Mouse (Mus musculus) megakaryocyte progenitor cell, adult 5-6 weeks (primary cell): ENCODE measurements around the gene Dnajc14. TPM values are rescaled to one million over a fixed set of nuclear protein-coding genes. Genes with fewer than 3 reads are reported as not detected.
"Not testable (repeated sequence)": the region's sequence is repeated elsewhere in the genome, so short reads cannot be mapped to it uniquely, and the experiment has no call there.

Experiments used
- ATAC-seq: replicated peaks from 2 replicates; pipeline ENCODE4 v1.8.0; 2016; ENCODE audit warnings: mild to moderate bottlenecking, moderate TSS enrichment, inconsistent platforms; ENCODE audit not compliant: poor library complexity
- total RNA-seq, 2 experiments: library from RNA; stranded (forward) in 1 of 2; stranded (reverse) in 1 of 2; fragments of 157-497, 149-512 nt in 1 of 2; fragments of 200-1000 nt in 1 of 2; gene quantifications; 2 replicates each; pipeline versions ENCODE4 v1.2.3 to v1.2.4; 2015 to 2017

The Dnajc14 gene
- total RNA-seq, 2 experiments from 2014 or later: 19.2 to 33.4 TPM

DNA sequence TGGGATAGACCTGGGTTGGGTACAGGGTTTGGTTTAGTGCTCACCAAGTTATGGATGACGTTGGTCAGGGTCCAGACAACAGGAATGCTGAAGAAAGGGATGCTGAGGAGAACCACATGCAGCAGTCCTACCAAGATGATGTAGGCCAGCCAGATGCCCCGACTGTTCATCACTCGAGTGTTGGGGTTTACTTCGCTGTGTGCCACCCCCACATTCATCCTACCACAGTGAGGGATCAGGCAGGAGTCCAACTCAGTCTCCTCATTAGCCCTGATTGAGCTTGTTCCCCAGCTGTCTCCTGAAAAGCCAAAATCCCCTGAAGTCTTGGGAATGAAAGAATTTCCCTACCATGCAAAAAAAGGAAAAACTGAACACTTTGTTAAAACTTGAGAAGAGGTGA lies 16.4 kb downstream of the Dnajc14 start:
- ATAC-seq: no peak

- peak; percentile 93 for ATAC-seq
Observed at GRCm38 (mm10) chr10:128821358-128822056, 17.6 kb downstream of the Dnajc14 start, which contains the start of gene Ormdl2. TSS of gene Ormdl2 (minus strand) at chr10:128821645.

GRCm38 (mm10) chr10:128822135-128822534 lies 18.3 kb downstream of the Dnajc14 start:
- ATAC-seq: peak; percentile 11; the same call in 1 of the 2 replicates

DNA sequence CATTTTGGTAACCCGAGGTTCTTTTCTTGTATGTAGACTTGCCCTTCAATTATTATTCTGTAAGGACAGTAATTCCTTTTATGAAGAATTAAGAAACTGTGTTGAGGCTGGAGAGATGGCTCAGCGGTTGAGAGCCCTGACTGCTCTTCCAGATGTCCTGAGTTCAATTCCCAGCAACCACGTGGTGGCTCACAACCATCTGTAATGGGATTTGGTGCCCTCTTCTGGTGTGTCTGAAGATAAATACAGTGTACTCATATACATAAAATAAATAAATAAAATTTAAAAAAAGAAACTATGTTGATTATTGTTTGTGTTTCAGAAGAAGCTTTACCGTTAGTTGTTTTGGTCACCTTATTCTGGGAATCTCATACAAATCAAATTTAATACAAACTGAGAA lies 19.2 kb downstream of the Dnajc14 start:
- ATAC-seq: not testable (repeated sequence)

DNA sequence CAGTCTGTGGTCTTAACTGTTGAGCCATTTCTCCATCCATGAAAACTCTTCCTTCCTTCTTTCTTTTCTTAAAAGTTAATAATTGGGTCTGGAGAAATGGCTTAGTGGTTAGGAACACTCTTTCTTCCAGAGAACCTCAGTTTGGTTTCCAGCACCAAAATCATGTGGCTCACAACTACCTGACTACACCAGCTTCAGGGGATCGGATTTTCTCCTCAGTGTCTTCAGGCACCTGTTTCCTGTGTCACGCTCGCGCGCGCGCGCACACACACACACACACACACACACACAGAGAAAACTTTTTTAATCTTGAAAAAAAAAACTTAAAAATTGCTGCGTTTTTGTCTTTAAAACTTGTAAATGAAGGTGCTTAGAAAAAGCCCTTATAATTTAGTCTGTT lies 20.0 kb downstream of the Dnajc14 start:
- ATAC-seq: no peak

DNA sequence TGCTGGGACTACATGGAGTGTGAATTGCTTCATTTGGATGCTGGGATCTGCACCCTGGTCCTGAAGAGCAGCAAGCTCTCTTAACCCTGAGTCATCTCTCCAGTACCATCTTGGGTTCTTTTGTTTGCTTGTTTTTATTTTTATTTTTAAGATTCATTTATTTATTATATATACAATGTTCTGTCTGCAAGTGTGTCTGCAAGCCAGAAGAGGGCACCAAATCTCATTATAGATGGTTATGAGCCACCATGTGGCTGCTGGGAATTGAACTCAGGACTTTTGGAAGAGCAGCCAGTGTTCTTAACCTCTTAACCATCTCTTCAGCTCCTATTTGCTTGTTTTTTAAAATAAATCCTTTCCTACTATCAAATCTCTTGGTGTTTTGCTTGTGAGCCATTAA lies 33.5 kb downstream of the Dnajc14 start:
- ATAC-seq: no peak

DNA sequence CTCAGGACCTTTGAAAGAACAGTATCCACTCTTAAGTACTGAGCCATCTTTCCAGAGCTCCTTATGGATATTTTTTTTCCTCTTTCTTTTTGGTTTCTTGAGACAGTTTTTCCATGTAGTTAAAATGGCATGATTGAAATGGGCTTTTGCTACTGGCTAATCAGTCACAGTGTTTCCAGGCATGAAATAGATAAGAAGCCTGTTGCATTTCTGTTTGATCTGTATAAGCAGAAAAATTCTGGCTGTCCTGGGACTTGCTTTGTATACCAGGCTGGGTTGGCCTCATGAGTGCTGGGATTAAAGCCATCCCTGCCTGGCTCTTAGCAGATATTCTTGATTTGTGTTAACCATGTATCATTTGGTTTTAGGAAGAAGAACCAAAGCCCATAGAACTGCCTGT lies 35.6 kb downstream of the Dnajc14 start:
- ATAC-seq: peak; percentile 61

- peak; percentile 53 for ATAC-seq
Observed at GRCm38 (mm10) chr10:128840612-128841011, 36.8 kb downstream of the Dnajc14 start.

- no peak for ATAC-seq
Observed at GRCm38 (mm10) chr10:128843260-128843659, 39.4 kb downstream of the Dnajc14 start.

DNA sequence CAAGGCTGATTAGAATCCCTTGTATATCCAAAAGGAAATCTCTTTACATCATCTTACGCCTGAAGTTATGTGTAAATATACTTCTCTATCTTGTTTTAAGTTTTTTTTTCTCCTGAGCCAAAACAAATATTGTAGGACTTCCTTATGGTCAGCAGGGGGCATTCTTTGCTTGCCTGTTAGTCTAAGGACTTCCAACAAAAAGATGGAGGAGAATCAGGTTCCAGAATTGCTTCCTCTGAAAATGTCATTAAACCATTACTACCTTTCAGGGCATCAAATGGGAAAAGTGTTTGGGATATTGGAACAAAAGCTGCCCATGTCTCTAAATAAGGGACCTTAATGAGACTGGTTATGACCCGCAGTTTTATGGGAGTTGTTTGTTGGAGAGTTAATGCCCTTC lies 41.7 kb downstream of the Dnajc14 start:
- 0 out of 2 replicates have a peak, but pooled peaks have one; percentile 27 for ATAC-seq

- ATAC-seq: peak; percentile 67
Observed at GRCm38 (mm10) chr10:128846664-128847063, 42.8 kb downstream of the Dnajc14 start.

- no peak for ATAC-seq
Observed at GRCm38 (mm10) chr10:128848426-128848825, 44.6 kb downstream of the Dnajc14 start.

DNA sequence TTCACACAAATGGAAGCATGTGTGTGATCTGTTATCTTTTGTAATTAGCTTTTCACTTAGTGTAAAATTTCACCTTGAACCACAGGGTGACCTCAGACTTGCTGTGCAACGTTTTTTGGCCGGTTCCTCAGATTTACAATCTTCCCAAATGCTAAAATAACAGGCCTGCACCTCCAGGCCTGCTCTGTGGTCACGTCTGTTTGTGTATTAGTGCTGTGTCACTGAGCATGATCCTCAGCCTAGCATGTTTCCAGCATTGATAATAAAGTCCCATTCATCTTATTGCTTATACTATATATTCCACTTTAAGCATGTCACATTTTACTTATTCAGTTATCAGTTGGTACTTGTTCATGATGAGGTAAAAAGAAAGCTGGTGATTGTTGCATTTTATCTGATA lies 46.5 kb downstream of the Dnajc14 start:
- peak; percentile 66 for ATAC-seq

DNA sequence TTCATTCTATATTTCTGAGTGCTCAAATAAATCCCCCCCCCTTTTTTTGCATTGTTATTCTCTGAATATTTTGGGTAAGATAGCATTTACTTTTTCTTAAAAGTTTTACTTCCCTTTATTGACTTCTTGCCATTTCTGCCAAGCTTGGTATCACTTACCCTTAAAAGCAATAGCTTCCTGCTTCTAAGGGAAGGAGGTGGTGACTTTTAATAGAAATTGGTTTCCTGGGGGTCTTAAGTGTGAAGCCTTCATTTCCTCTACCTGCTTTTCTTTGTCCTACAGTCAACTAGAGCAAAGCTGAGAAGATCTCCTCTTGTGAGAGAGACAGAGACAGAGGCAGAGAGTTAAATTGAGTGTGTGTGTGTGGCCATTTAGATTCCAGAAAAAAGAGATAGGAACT lies 57.3 kb downstream of the Dnajc14 start:
- ATAC-seq: no peak

DNA sequence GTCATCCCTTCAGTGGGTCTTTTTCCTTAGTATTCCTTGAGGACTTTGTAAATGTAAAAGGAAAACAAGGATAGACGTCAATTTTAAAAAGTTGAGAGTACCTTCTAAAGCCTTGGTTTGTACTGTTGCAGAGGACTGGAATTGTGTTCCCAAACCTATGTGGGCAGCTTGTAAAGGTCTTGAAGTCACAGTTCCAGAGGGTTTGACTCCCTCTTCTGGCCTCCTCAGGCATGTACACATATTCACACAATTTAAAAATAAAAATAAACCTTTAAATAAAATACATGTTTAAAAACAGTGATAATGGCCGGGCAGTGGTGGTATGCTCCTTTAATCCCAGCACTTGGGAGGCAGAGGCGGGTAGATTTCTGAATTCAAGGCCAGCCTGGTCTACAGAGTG lies 62.2 kb downstream of the Dnajc14 start:
- peak; percentile 79 for ATAC-seq

DNA sequence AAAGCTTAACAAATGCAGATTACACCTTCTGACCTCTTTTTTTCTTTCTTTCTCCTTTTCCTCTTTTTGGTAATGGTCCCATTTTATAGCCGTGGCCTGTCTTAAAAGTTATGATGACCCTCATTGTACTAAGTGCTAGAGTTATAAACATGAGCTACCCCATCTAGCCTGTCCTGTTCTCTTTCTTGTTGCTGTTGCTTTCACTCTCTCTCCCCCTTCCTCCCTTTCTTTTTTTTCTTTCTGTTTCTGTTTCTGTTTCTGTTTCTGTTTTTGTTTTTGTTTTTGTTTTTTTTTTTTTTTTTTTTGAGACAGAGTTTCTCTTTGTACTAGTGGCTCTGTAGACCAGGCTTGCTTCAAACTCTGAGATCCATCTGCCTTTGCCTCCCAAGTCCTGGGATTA lies 62.7 kb downstream of the Dnajc14 start:
- no peak for ATAC-seq

Other genes with a start within 250 kb of the Dnajc14 start
- 504 and 526 TPM in 2 replicates for gene Pa2g4, start 238.1 kb upstream of the Dnajc14 start, total RNA-seq (2015)
- gene Pa2g4, start 238.1 kb upstream of the Dnajc14 start, total RNA-seq (2017): 351 and 437 TPM in 2 replicates
- gene Erbb3, start 214.4 kb upstream of the Dnajc14 start, total RNA-seq (2015): 2.1 and 2.9 TPM in 2 replicates
- gene Erbb3, start 214.4 kb upstream of the Dnajc14 start, total RNA-seq (2017): 1.7 and 2.1 TPM in 2 replicates
- 2,069 and 2,075 TPM in 2 replicates for gene Rps26, start 177.3 kb upstream of the Dnajc14 start, total RNA-seq (2015)
- 838 and 883 TPM in 2 replicates for gene Rps26, start 177.3 kb upstream of the Dnajc14 start, total RNA-seq (2017)
- gene Ikzf4, start 158.1 kb upstream of the Dnajc14 start, total RNA-seq (2015): 0.20 TPM in 1 of 2 replicates, not detected in the other
- gene Ikzf4, start 158.1 kb upstream of the Dnajc14 start, total RNA-seq (2017): 0.04 TPM in 1 of 2 replicates, not detected in the other
- gene Suox, start 130.0 kb upstream of the Dnajc14 start, total RNA-seq (2015): 2.0 and 2.2 TPM in 2 replicates
- 4.8 and 5.6 TPM in 2 replicates for gene Suox, start 130.0 kb upstream of the Dnajc14 start, total RNA-seq (2017)
- gene Rab5b, start 107.8 kb upstream of the Dnajc14 start, total RNA-seq (2015): 33.1 and 40.2 TPM in 2 replicates
- gene Rab5b, start 107.8 kb upstream of the Dnajc14 start, total RNA-seq (2017): 47.9 and 50.6 TPM in 2 replicates
- gene Pmel, start 99.9 kb upstream of the Dnajc14 start, total RNA-seq (2015): 0.12 and 0.68 TPM in 2 replicates
- 0.96 TPM in 1 of 2 replicates, not detected in the other for gene Pmel, start 99.9 kb upstream of the Dnajc14 start, total RNA-seq (2017)
- 83.1 and 98.3 TPM in 2 replicates for gene Cdk2, start 99.0 kb upstream of the Dnajc14 start, total RNA-seq (2015)
- 65.8 and 68.0 TPM in 2 replicates for gene Cdk2, start 99.0 kb upstream of the Dnajc14 start, total RNA-seq (2017)
- gene Dgka, start 59.2 kb upstream of the Dnajc14 start, total RNA-seq (2015): 9.6 and 13.0 TPM in 2 replicates
- gene Dgka, start 59.2 kb upstream of the Dnajc14 start, total RNA-seq (2017): 9.1 and 10.7 TPM in 2 replicates
- gene Pym1, start 56.2 kb upstream of the Dnajc14 start, total RNA-seq (2015): 36.6 and 37.7 TPM in 2 replicates
- 38.9 and 53.4 TPM in 2 replicates for gene Pym1, start 56.2 kb upstream of the Dnajc14 start, total RNA-seq (2017)
- 4.8 and 5.3 TPM in 2 replicates for gene Mmp19, start 13.2 kb upstream of the Dnajc14 start, total RNA-seq (2015)
- gene Mmp19, start 13.2 kb upstream of the Dnajc14 start, total RNA-seq (2017): 12.8 and 15.5 TPM in 2 replicates
- 5.5 and 7.2 TPM in 2 replicates for gene Tmem198b, start 308 bp downstream of the Dnajc14 start, total RNA-seq (2015)
- gene Tmem198b, start 308 bp downstream of the Dnajc14 start, total RNA-seq (2017): 2.8 and 6.0 TPM in 2 replicates
- 245 and 268 TPM in 2 replicates for gene Sarnp, start 13.3 kb downstream of the Dnajc14 start, total RNA-seq (2015)
- gene Sarnp, start 13.3 kb downstream of the Dnajc14 start, total RNA-seq (2017): 250 and 268 TPM in 2 replicates
- gene Ormdl2, start 17.6 kb downstream of the Dnajc14 start, total RNA-seq (2015): 58.1 and 62.7 TPM in 2 replicates
- 65.6 and 105 TPM in 2 replicates for gene Ormdl2, start 17.6 kb downstream of the Dnajc14 start, total RNA-seq (2017)
- 0.07 TPM in 1 of 2 replicates, not detected in the other for gene Gdf11, start 87.7 kb downstream of the Dnajc14 start, total RNA-seq (2015)
- 0.34 TPM in 1 of 2 replicates, not detected in the other for gene Gdf11, start 87.7 kb downstream of the Dnajc14 start, total RNA-seq (2017)
- gene Cd63, start 96.9 kb downstream of the Dnajc14 start, total RNA-seq (2015): 210 and 275 TPM in 2 replicates
- 143 and 180 TPM in 2 replicates for gene Cd63, start 96.9 kb downstream of the Dnajc14 start, total RNA-seq (2017)
- gene Rdh5, start 118.8 kb downstream of the Dnajc14 start, total RNA-seq (2015): 0.90 and 15.7 TPM in 2 replicates
- gene Rdh5, start 118.8 kb downstream of the Dnajc14 start, total RNA-seq (2017): 0.79 and 2.9 TPM in 2 replicates
- gene Bloc1s1, start 120.0 kb downstream of the Dnajc14 start, total RNA-seq (2015): 103 and 133 TPM in 2 replicates
- 65.7 and 106 TPM in 2 replicates for gene Bloc1s1, start 120.0 kb downstream of the Dnajc14 start, total RNA-seq (2017)
- gene Itga7, start 129.8 kb downstream of the Dnajc14 start, total RNA-seq (2015): 0.15 TPM in 1 of 2 replicates, not detected in the other
- not detected in 2 replicates for gene Itga7, start 129.8 kb downstream of the Dnajc14 start, total RNA-seq (2017)
- gene Mettl7b, start 156.9 kb downstream of the Dnajc14 start, total RNA-seq (2015): not detected in 2 replicates
- not detected in 2 replicates for gene Mettl7b, start 156.9 kb downstream of the Dnajc14 start, total RNA-seq (2017)
- not detected in 2 replicates for gene Olfr9, start 185.4 kb downstream of the Dnajc14 start, total RNA-seq (2015)
- not detected in 2 replicates for gene Olfr9, start 185.4 kb downstream of the Dnajc14 start, total RNA-seq (2017)
- not detected in 2 replicates for gene Olfr763, start 206.7 kb downstream of the Dnajc14 start, total RNA-seq (2015)
- gene Olfr763, start 206.7 kb downstream of the Dnajc14 start, total RNA-seq (2017): not detected in 2 replicates
- not detected in 2 replicates for gene Olfr764-ps1, start 235.8 kb downstream of the Dnajc14 start, total RNA-seq (2015)
- gene Olfr764-ps1, start 235.8 kb downstream of the Dnajc14 start, total RNA-seq (2017): not detected in 2 replicates
- gene Olfr765, start 245.9 kb downstream of the Dnajc14 start, total RNA-seq (2015): not detected in 2 replicates
- gene Olfr765, start 245.9 kb downstream of the Dnajc14 start, total RNA-seq (2017): not detected in 2 replicates